Mouse (Mus musculus) heart, postnatal 0 days (tissue): Measurements from ENCODE around the gene Crip2.

Experiments used
- CTCF ChIP-seq: IDR thresholded peaks from 2 replicates; pipeline ENCODE4 v1.5.1; 2016; ENCODE audit warnings: antibody characterized with exemption, control low read depth, low read depth
- EP300 ChIP-seq: IDR thresholded peaks from 2 replicates; pipeline ENCODE4 v1.6.1; 2016; ENCODE audit warnings: antibody characterized with exemption, low read depth

DNA sequence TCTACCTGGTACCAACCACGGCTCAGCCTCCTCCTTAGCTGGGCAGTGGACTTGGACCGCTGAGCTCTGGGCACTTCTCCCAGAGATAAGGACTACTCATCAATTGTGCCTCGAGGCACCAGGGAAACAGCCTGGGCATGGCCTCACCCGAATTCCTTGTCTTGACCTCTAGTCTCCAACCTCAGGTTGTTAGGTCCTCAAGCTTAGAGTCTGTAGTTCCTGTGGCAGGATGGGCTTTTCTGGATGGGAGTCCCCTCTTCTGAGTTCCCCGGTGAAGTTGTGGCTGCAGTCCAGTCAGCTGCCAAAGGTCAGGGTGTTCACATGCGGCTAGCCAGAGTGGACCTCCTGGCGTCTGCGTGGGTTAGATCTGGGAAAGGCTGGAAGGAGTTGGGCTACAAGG is 11.0 kb downstream of the Crip2 start:
- TF ChIP-seq CTCF (no peak), EP300 (no peak)
